Mouse (Mus musculus) heart, embryonic 10.5 days (tissue): ENCODE measurements at regions not wholly inside any gene's neighbourhood (a gene's known extent, or its start where the extent isn't known, plus 50 kb on each side); places are given as distances from the start of the nearest gene placed in this dataset.

Experiments used
- DNase-seq: peaks from one replicate; pipeline ENCODE4 v3.0.0-alpha.2; 2017; ENCODE audit warnings: low spot score
- H3K27ac ChIP-seq: fragments of 300-500 bp; sonication (generic); 2 replicates; pipeline ENCODE4 v1.5.1; 2016; ENCODE audit warnings: mild to moderate bottlenecking
- H3K27me3 ChIP-seq: fragments of 300-500 bp; sonication (generic); 2 replicates; pipeline ENCODE4 v1.6.1; 2016; ENCODE audit warnings: mild to moderate bottlenecking; ENCODE audit not compliant: poor library complexity, insufficient read depth, severe bottlenecking
- H3K36me3 ChIP-seq: fragments of 300-500 bp; sonication (generic); 2 replicates; pipeline ENCODE4 v1.6.1; 2016; ENCODE audit warnings: mild to moderate bottlenecking, moderate library complexity
- H3K4me1 ChIP-seq: fragments of 300-500 bp; sonication (generic); 2 replicates; pipeline ENCODE4 v1.6.1; 2016; ENCODE audit warnings: mild to moderate bottlenecking
- H3K4me3 ChIP-seq: fragments of 300-500 bp; sonication (generic); 2 replicates; pipeline ENCODE4 v1.5.1; 2016; ENCODE audit warnings: mild to moderate bottlenecking, moderate library complexity
- H3K9me3 ChIP-seq: fragments of 300-500 bp; sonication (generic); 2 replicates; pipeline ENCODE4 v1.6.1; 2016; ENCODE audit warnings: mild to moderate bottlenecking, moderate library complexity
- WGBS: fragments of 180-500 bp; shearing (Covaris S2); methylation state at CpG from one replicate; pipeline ENCODE4 v1.1.7; 2016; 5-methylcytosine and 5-hydroxymethylcytosine counted together

- no peak overlapping the region for H3K4me3 ChIP-seq
- no peak for DNase-seq
- no peaks in the 10 kb centered on the region for H3K4me1 ChIP-seq
- no peaks in the 10 kb centered on the region for H3K36me3 ChIP-seq
- no peak overlapping the region for H3K27ac ChIP-seq
- WGBS, result 91% methylated on average over 10 of the region's 10 CpGs
- no peaks in the 10 kb centered on the region for H3K27me3 ChIP-seq
- no peaks in the 10 kb centered on the region for H3K9me3 ChIP-seq
These were observed 103.8 kb upstream of the Gm15217 start for GRCm38 (mm10) chr14:46275455-46275854.

GRCm38 (mm10) chr14:46276926-46277831 lies 102.0 kb upstream of the Gm15217 start:
- Histone ChIP-seq H3K27ac (no peak overlapping the region), H3K27me3 (no peaks in the 10 kb centered on the region), H3K9me3 (no peaks in the 10 kb centered on the region), H3K4me1 (no peaks in the 10 kb centered on the region), H3K36me3 (no peaks in the 10 kb centered on the region), H3K4me3 (no peak overlapping the region)
- no peak for DNase-seq
- WGBS, result 90% methylated on average over 6 of the region's 6 CpGs

DNA sequence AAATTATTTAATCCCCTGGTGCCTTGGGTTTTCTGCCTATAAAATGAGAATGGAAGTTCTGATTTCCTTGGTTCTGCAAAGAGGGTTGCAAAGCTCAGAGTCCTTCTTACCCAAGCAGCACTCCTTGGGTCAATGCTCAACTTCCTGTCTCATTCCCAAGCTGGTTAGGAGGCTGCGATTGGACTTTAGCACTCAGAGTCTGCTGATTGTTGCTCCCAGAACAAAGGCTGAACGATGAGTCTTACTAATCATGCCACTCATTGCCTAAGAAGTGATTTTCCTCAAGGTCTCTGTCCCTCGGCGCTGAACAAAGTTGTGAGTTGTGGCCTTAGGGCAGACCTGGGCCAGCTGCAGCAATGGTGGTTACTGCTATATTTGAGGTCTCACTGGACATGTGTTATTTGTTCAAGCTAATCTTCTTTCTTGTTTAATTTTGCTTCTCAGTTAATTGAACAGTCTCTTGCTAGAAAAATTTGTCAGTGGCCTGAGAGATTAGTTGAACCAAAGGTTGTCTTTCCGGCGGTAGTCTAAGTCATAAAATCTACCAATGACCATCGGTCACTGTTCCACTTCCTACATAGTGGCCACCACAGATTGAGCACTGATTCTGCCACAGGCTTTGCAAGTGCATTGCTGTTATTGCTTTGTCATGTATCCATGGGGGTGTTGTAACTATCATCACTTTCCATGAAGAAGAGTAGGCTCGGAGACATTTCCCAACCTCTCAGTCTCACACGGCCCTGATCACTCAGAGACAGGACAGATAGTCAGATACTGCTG lies 101.2 kb upstream of the Gm15217 start:
- H3K27ac ChIP-seq, result no peak overlapping the region
- H3K4me3 ChIP-seq, result no peak overlapping the region
- WGBS, result 80% methylated on average over 9 of the region's 9 CpGs

DNA sequence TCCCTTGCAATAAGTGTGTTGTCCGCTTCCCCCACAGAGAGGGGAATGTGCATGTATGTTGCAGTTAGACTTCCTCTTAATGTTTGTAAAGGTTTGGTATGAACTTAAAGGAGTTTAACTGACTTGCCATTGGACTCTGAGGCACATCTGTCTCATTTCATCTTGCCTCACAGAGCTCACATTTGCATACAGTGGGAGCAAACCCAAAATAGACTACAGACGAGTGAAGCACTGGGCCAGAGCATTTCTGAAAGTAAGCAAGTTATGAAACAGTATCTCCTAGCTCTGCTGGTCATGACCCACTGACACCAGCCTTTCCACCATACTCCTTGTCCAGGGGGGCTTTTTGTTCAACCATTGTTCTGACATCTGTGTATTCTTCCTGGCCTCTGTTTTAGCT lies 86.8 kb upstream of the Gm15217 start:
- WGBS, result 43% methylated on average over 2 of the region's 2 CpGs
- Histone ChIP-seq H3K36me3 (no peaks in the 10 kb centered on the region), H3K4me1 (peaks cover 11% of the 10 kb centered on the region; the same call in 1 of the 2 replicates), H3K9me3 (0 out of 2 replicates have a peak, but pooled peaks cover 2% of the 10 kb centered on the region), H3K27ac (no peak overlapping the region), H3K4me3 (no peak overlapping the region), H3K27me3 (no peaks in the 10 kb centered on the region)
- no peak for DNase-seq

More for the DNA sequence above, 101.2 kb upstream of the Gm15217 start:
- no peaks in the 10 kb centered on the region for H3K9me3 ChIP-seq
- no peaks in the 10 kb centered on the region for H3K4me1 ChIP-seq
- DNase-seq, result no peak
- H3K36me3 ChIP-seq, result no peaks in the 10 kb centered on the region
- no peaks in the 10 kb centered on the region for H3K27me3 ChIP-seq

- H3K4me3 ChIP-seq, result no peak overlapping the region
- H3K27me3 ChIP-seq, result no peaks in the 10 kb centered on the region
- H3K4me1 ChIP-seq, result peaks cover 11% of the 10 kb centered on the region; the same call in 1 of the 2 replicates
- no peaks in the 10 kb centered on the region for H3K36me3 ChIP-seq
- 0 out of 2 replicates have a peak, but pooled peaks cover 2% of the 10 kb centered on the region for H3K9me3 ChIP-seq
- H3K27ac ChIP-seq, result no peak overlapping the region
- DNase-seq, result no peak
These were observed 82.9 kb upstream of the Gm15217 start for GRCm38 (mm10) chr14:46296275-46296674.

DNA sequence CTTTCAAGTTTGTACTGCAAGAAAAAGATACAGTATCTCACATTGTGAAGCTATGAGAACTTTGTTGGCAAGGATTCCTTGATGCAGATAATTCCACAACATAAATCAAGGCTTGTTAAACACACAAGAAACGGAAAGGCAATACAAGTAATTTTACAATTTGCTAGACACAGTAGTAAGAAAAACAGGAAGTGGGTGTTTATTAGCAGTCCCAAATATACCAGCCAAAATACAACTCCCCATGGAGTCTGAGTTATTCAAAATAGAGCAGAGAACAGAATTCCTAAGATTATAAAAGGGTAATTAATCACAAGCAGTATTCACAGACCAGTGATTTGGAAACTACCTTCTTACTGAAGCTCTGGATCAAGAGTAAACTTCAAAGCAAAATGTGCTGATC lies 78.7 kb upstream of the Gm15217 start:
- Histone ChIP-seq H3K4me1 (no peaks in the 10 kb centered on the region), H3K27ac (no peak overlapping the region), H3K27me3 (no peaks in the 10 kb centered on the region), H3K4me3 (no peak overlapping the region), H3K9me3 (no peaks in the 10 kb centered on the region), H3K36me3 (no peaks in the 10 kb centered on the region)
- DNase-seq, result no peak
- 48% methylated on average over 1 of the region's 1 CpGs for WGBS

- no peaks in the 10 kb centered on the region for H3K36me3 ChIP-seq
- no peaks in the 10 kb centered on the region for H3K9me3 ChIP-seq
- H3K27me3 ChIP-seq, result no peaks in the 10 kb centered on the region
- no peak overlapping the region for H3K27ac ChIP-seq
- H3K4me3 ChIP-seq, result no peak overlapping the region
- no peak for DNase-seq
- WGBS, result 78% methylated on average over 2 of the region's 2 CpGs
- no peaks in the 10 kb centered on the region for H3K4me1 ChIP-seq
These were observed 76.6 kb upstream of the Gm15217 start for GRCm38 (mm10) chr14:46302601-46303000.

DNA sequence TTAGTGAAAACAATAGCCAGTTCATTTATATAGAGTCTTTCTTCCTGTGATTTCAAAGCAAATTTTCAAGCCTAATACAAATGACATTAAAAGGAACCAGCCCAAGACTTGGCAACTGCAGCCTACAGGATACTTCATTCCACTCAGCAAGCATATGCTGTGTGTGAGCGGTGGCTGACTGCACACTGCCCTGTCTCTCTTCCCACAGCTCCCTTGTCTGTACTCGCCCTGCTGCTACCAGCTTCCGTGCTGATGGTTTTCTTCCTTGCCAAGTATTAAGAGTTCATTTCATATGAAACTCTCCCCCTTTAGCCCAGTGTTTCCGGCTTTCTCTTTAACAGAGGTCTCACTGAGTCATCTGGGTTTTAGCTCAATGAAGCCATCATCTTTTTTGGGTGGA lies 73.9 kb upstream of the Gm15217 start:
- DNase-seq, result no peak
- Histone ChIP-seq H3K36me3 (no peaks in the 10 kb centered on the region), H3K4me1 (no peaks in the 10 kb centered on the region), H3K27ac (no peak overlapping the region), H3K4me3 (no peak overlapping the region), H3K27me3 (no peaks in the 10 kb centered on the region), H3K9me3 (no peaks in the 10 kb centered on the region)
- WGBS, result 87% methylated on average over 4 of the region's 4 CpGs

GRCm38 (mm10) chr14:46313064-46313463 lies 66.2 kb upstream of the Gm15217 start:
- Histone ChIP-seq H3K27ac (no peak overlapping the region), H3K9me3 (no peaks in the 10 kb centered on the region), H3K27me3 (no peaks in the 10 kb centered on the region), H3K36me3 (no peaks in the 10 kb centered on the region), H3K4me3 (no peak overlapping the region), H3K4me1 (peaks cover 8% of the 10 kb centered on the region)
- no peak for DNase-seq
- WGBS, result 79% methylated on average over 4 of the region's 4 CpGs

DNA sequence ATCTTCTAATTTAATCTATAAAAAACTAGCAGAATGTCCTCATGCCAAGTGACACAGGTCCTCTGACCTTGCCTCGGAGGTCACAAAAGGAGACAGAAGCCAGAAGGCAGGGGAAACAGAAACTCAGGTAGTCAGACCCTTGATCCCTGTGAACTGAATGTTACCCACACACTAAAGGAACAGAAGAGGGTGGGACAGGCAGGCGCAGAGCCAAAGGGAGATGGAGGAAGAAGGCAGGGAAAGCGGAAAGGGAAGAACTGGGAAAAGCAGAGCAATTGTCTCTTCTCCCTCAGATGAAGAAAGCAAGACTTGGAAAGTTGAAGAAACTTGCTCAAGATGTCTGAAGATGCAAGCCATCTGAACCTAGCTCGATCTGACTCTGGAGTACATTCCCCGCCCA lies 62.7 kb upstream of the Gm15217 start:
- H3K27me3 ChIP-seq, result no peaks in the 10 kb centered on the region
- DNase-seq, result no peak
- H3K4me1 ChIP-seq, result peaks cover 8% of the 10 kb centered on the region
- H3K27ac ChIP-seq, result no peak overlapping the region
- H3K36me3 ChIP-seq, result no peaks in the 10 kb centered on the region
- 79% methylated on average over 5 of the region's 5 CpGs for WGBS
- H3K4me3 ChIP-seq, result no peak overlapping the region
- no peaks in the 10 kb centered on the region for H3K9me3 ChIP-seq

GRCm38 (mm10) chr14:46317406-46318045 lies 61.7 kb upstream of the Gm15217 start:
- Histone ChIP-seq H3K4me1 (peaks cover 8% of the 10 kb centered on the region), H3K27ac (no peak overlapping the region; the same call in 1 of the 2 replicates), H3K36me3 (no peaks in the 10 kb centered on the region), H3K27me3 (no peaks in the 10 kb centered on the region), H3K9me3 (no peaks in the 10 kb centered on the region), H3K4me3 (no peak overlapping the region)
- 54% methylated on average over 16 of the region's 16 CpGs for WGBS
- no peak for DNase-seq

- Histone ChIP-seq H3K27ac (no peak overlapping the region), H3K36me3 (no peaks in the 10 kb centered on the region), H3K4me3 (no peak overlapping the region), H3K27me3 (no peaks in the 10 kb centered on the region), H3K4me1 (no peaks in the 10 kb centered on the region), H3K9me3 (no peaks in the 10 kb centered on the region)
- DNase-seq, result no peak
- WGBS, result 72% methylated on average over 3 of the region's 3 CpGs
These were observed 51.1 kb upstream of the Gm15217 start for GRCm38 (mm10) chr14:46328064-46328463.
